Comparison of ENCODE assay signal across 27 mouse cellular contexts in genomic region chr2:166741445-166741844, GRCm38 (mm10).
"Had no signal": no experiment of that assay in that cellular context is flagged by ENCODE, and none has a peak within 500 bp of the region (broad histone marks: within the 10 kb centered on the region; RNA-seq: fewer than 3 reads in every experiment).

No protein-coding gene starts in this region.

- H3K36me3 ChIP-seq: embryonic facial prominence, embryonic 10.5 days; embryonic facial prominence, embryonic 12.5 days; embryonic facial prominence, embryonic 13.5 days; embryonic facial prominence, embryonic 15.5 days; forebrain, embryonic 12.5 days; forebrain, embryonic 15.5 days had no signal

- H3K4me2 ChIP-seq: embryonic facial prominence, embryonic 12.5 days; embryonic facial prominence, embryonic 13.5 days; embryonic facial prominence, embryonic 15.5 days; forebrain, embryonic 12.5 days; forebrain, embryonic 15.5 days had no signal

- H3K4me3 ChIP-seq: embryonic facial prominence, embryonic 10.5 days; embryonic facial prominence, embryonic 12.5 days; embryonic facial prominence, embryonic 13.5 days; embryonic facial prominence, embryonic 15.5 days; erythroblast, embryonic 14.5 days; forebrain, embryonic 12.5 days; forebrain, embryonic 15.5 days; gastrocnemius, adult 2 months; heart, adult 2 months had no signal

- DNase-seq: cerebellum, adult 2 months; cerebellum, adult 8-10 months; cerebellum, adult 9-10 months; cerebellum, adult 9-11 months; cerebellum, postnatal 10 days; cerebellum, postnatal 14 days; cerebellum, postnatal 25 days; cerebellum, postnatal 36 days; embryo, embryonic 11 days; forebrain, postnatal 0 days; gastrocnemius, adult 2 months; gastrocnemius, postnatal 10 days; gastrocnemius, postnatal 14 days; gastrocnemius, postnatal 25 days; gastrocnemius, postnatal 36 days; heart, adult 11 months; heart, adult 18-20 months; heart, adult 2 months had no signal

- H3K4me1 ChIP-seq: forebrain, embryonic 15.5 days had no signal

- H3K27me3 ChIP-seq: embryonic facial prominence, embryonic 12.5 days; embryonic facial prominence, embryonic 13.5 days; embryonic facial prominence, embryonic 15.5 days; forebrain, embryonic 12.5 days; forebrain, embryonic 15.5 days had no signal

- H3K9ac ChIP-seq: embryonic facial prominence, embryonic 12.5 days; embryonic facial prominence, embryonic 13.5 days; embryonic facial prominence, embryonic 15.5 days; forebrain, embryonic 12.5 days; forebrain, embryonic 15.5 days; forebrain, postnatal 0 days had no signal

- ATAC-seq: forebrain, embryonic 14.5 days; forebrain, embryonic 15.5 days; forebrain, embryonic 16.5 days; forebrain, postnatal 0 days had no signal

- H3K9me3 ChIP-seq: embryonic facial prominence, embryonic 10.5 days; embryonic facial prominence, embryonic 12.5 days; embryonic facial prominence, embryonic 13.5 days; embryonic facial prominence, embryonic 15.5 days; forebrain, embryonic 12.5 days; forebrain, embryonic 15.5 days had no signal

- H3K27ac ChIP-seq: embryonic facial prominence, embryonic 10.5 days; embryonic facial prominence, embryonic 12.5 days; embryonic facial prominence, embryonic 13.5 days; embryonic facial prominence, embryonic 15.5 days; forebrain, embryonic 12.5 days; forebrain, embryonic 15.5 days; heart, adult 2 months had no signal
